Mouse (Mus musculus): Measurements from ENCODE around the gene Fam118b. TPM values are rescaled to one million over a fixed set of nuclear protein-coding genes. Genes with fewer than 3 reads are reported as not detected.

Fam118b gene
- polyA plus RNA-seq, 1 experiment from 2014 or later = 11.8 TPM

DNA sequence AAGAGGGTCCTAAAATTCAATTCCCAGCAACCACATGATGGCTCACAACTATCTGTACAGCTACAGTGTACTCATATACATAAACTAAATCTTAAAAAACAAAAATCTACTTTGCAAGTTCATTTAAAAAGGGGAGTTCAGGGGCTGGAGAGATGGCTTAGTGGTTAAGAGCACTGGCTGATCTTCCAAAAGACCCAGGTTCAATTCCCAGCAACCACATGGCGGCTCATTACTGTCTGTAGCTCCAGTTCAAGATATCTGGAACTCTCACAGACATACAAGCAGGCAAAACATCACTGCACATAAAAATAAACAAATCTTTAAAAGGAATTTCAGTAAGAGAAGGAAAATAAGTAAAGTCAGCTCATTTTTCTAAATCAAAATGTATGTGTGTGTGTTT, 29.2 kb downstream of the Fam118b start:
- 100% methylated on average over 1 of the region's 1 CpGs for WGBS (ENCODE audit: missing documents)
- Histone ChIP-seq H3K27ac (no peak overlapping the region), H3K79me2 (ENCODE audit: inconsistent target) (no peaks in the 10 kb centered on the region), H3K36me3 (ENCODE audit: inconsistent target) (no peaks in the 10 kb centered on the region; the same call in none of the 2 replicates), H3K4me3 (ENCODE audit: inconsistent target) (no peak overlapping the region)

GRCm38 (mm10) chr9:35235996-35236395, 31.6 kb downstream of the Fam118b start:
- WGBS (ENCODE audit: missing documents) = 94% methylated on average over 3 of the region's 3 CpGs

GRCm38 (mm10) chr9:35228671-35229070, 38.9 kb downstream of the Fam118b start:
- Histone ChIP-seq H3K36me3 (ENCODE audit: inconsistent target) (no peaks in the 10 kb centered on the region; the same call in none of the 2 replicates), H3K27ac (no peak overlapping the region), H3K79me2 (ENCODE audit: inconsistent target) (no peaks in the 10 kb centered on the region), H3K4me3 (ENCODE audit: inconsistent target) (no peak overlapping the region)
- 97% methylated on average over 3 of the region's 3 CpGs for WGBS (ENCODE audit: missing documents)

More at GRCm38 (mm10) chr9:35235996-35236395, 31.6 kb downstream of the Fam118b start:
- Histone ChIP-seq H3K79me2 (ENCODE audit: inconsistent target) (no peaks in the 10 kb centered on the region), H3K27ac (no peak overlapping the region), H3K4me3 (ENCODE audit: inconsistent target) (no peak overlapping the region), H3K36me3 (ENCODE audit: inconsistent target) (no peaks in the 10 kb centered on the region; the same call in none of the 2 replicates)

- Histone ChIP-seq H3K4me3 (ENCODE audit: inconsistent target) (no peak overlapping the region), H3K36me3 (ENCODE audit: inconsistent target) (peaks cover 20% of the 10 kb centered on the region), H3K79me2 (ENCODE audit: inconsistent target) (no peaks in the 10 kb centered on the region), H3K27ac (no peak overlapping the region)
- WGBS (ENCODE audit: missing documents) = 100% methylated on average over 3 of the region's 3 CpGs
These were observed 44.1 kb downstream of the Fam118b start for GRCm38 (mm10) chr9:35223466-35223865.

- Histone ChIP-seq H3K36me3 (ENCODE audit: inconsistent target) (peaks cover 64% of the 10 kb centered on the region), H3K27ac (no peak overlapping the region), H3K4me3 (ENCODE audit: inconsistent target) (no peak overlapping the region), H3K79me2 (ENCODE audit: inconsistent target) (peaks cover 4% of the 10 kb centered on the region; the same call in 1 of the 2 replicates)
- 100% methylated on average over 1 of the region's 1 CpGs for WGBS (ENCODE audit: missing documents)
These were observed 49.6 kb downstream of the Fam118b start for GRCm38 (mm10) chr9:35217963-35218362.

DNA sequence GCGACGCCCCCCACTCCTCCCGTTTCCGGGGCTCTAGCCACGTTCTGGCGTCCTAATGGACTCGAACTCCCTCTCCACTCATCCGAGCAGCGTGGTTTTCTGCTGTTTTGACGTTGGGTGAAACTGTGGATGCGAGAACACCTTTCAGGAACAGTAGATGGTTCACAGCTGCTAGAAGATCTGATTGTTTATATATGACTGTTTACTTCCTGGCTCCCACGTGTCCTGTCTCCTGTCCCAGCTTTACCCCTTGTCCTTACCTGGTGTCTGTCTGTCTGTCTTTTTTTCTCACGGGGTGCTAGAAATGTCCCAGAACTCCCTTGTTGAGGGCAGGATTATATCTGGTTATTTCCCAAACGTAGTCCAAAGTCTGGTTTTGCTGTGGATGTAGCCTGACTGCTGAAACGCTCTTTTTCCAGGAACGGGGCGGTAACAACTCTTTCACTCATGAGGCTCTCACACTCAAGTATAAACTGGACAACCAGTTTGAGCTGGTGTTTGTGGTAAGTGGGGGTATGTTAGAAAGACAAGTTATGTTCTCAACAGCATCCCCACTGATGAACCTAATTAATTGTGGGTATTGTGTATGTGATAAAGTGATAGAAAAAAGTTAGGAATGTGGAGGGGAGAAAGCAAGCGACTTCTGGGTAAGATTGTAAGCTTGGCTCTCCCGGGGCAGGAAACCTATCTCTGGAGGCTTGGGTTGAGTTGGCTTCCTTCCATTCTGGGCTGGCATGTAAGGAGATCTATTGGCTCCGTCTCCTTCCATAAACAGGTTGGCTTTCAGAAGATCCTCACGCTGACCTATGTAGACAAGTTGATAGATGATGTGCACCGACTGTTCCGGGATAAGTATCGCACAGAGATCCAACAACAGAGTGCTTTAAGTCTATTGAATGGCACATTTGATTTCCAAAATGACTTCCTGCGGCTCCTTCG, 55.8 kb downstream of the Fam118b start:
- Histone ChIP-seq H3K36me3 (ENCODE audit: inconsistent target) (peaks cover 65% of the 10 kb centered on the region), H3K27ac (peak overlapping the region; percentile 83), H3K79me2 (ENCODE audit: inconsistent target) (peaks cover 23% of the 10 kb centered on the region), H3K4me3 (ENCODE audit: inconsistent target) (peak overlapping the region; percentile 100)
- WGBS (ENCODE audit: missing documents) = 31% methylated on average over 26 of the region's 26 CpGs

- peak within 1 kb of the TSS; percentile 98 for H3K27ac ChIP-seq
- H3K79me2 ChIP-seq (ENCODE audit: inconsistent target) = peaks cover 23% of the 10 kb centered on the region
- H3K36me3 ChIP-seq (ENCODE audit: inconsistent target) = peaks cover 66% of the 10 kb centered on the region
- H3K4me3 ChIP-seq (ENCODE audit: inconsistent target) = peak within 1 kb of the TSS; percentile 100
- WGBS (ENCODE audit: missing documents) = under 1% methylated on average over 72 of the region's 72 CpGs
These were observed 56.8 kb downstream of the Fam118b start, which contains the start of gene Foxred1 for GRCm38 (mm10) chr9:35210542-35211474. Gene Foxred1, minus strand, starts transcription at chr9:35211055.

- Histone ChIP-seq H3K36me3 (ENCODE audit: inconsistent target) (peaks cover 53% of the 10 kb centered on the region), H3K4me3 (ENCODE audit: inconsistent target) (no peak overlapping the region), H3K27ac (no peak overlapping the region), H3K79me2 (ENCODE audit: inconsistent target) (peaks cover under 1% of the 10 kb centered on the region; the same call in 1 of the 2 replicates)
- WGBS (ENCODE audit: missing documents) = 97% methylated on average over 2 of the region's 2 CpGs
These were observed 63.2 kb downstream of the Fam118b start for GRCm38 (mm10) chr9:35204421-35204820.

DNA sequence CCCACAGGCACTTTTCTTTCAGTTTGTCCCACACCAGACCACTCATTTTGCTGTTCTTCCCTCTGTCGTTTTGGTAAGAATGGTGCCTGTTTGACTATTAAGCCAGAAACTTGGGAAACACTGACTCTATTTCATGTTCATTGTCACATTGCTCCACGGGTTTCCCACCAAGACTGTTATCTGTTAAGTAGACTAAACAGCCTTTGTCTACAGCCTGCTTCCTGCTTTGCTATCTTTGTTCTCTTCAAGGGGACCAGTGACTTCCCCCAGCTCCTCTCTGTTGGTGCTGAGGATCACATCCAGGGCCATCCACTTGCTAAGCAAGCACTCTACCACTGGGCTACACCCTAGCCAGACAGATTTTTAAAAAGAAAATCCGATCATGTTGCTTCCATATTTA, 64.1 kb downstream of the Fam118b start:
- no peak overlapping the region for H3K27ac ChIP-seq
- H3K4me3 ChIP-seq (ENCODE audit: inconsistent target) = no peak overlapping the region

GRCm38 (mm10) chr9:35200529-35201060, 67.0 kb downstream of the Fam118b start:
- Histone ChIP-seq H3K36me3 (ENCODE audit: inconsistent target) (peaks cover 16% of the 10 kb centered on the region), H3K79me2 (ENCODE audit: inconsistent target) (peaks cover 28% of the 10 kb centered on the region), H3K4me3 (ENCODE audit: inconsistent target) (no peak overlapping the region), H3K27ac (no peak overlapping the region)
- 72% methylated on average over 9 of the region's 9 CpGs for WGBS (ENCODE audit: missing documents)

More for the DNA sequence above, 64.1 kb downstream of the Fam118b start:
- peaks cover 10% of the 10 kb centered on the region for H3K79me2 ChIP-seq (ENCODE audit: inconsistent target)
- WGBS (ENCODE audit: missing documents) = 69% methylated on average over 3 of the region's 3 CpGs
- H3K36me3 ChIP-seq (ENCODE audit: inconsistent target) = peaks cover 46% of the 10 kb centered on the region

DNA sequence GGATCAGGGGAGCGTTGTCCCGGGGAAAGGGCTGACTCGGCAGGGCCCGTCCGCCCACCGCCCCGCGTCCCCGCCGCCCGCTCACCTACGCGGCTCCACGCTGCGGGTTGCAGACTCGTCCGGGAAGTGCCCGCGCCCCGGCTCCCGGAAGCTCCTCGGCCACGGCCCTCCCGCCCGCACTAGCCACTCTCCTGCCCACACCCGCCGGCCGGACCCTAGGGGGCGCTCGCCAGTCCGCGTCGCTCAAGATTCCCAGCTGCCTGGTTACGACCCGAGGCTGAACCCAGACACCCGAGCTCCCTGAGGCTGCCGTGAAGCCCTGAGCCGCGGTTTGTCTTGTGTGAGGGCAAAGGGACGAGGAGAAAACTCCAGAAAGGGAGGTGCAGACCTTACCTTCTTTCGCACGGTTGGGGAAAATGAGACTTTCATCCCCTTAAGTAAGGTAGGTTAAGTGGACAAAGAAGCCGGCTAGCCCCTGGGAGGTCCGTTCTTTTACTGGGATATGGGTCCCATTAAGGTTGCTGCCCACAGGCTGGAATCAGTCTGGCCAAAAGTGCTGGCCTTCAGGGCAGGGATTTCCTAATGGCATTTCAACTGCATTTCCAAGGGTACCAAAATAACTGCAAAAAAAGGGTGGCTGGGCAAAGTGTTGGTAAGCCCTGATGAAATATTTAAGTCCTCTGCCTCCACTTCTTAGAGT, 67.7 kb downstream of the Fam118b start, which contains the start of the genes Srpr and Tirap:
TSS of gene Srpr (plus strand) at position 404 of the 700 bp plus-strand sequence.
TSS of gene Tirap (minus strand) at position 520 of the 700 bp plus-strand sequence.
- H3K79me2 ChIP-seq (ENCODE audit: inconsistent target) = peaks cover 35% of the 10 kb centered on the region
- 1% methylated on average over 39 of the region's 44 CpGs for WGBS (ENCODE audit: missing documents)

GRCm38 (mm10) chr9:35198945-35199771, 68.4 kb downstream of the Fam118b start:
- peaks cover 38% of the 10 kb centered on the region for H3K79me2 ChIP-seq (ENCODE audit: inconsistent target)
- H3K27ac ChIP-seq = peak overlapping the region; percentile 66
- 21% methylated on average over 18 of the region's 18 CpGs for WGBS (ENCODE audit: missing documents)
- H3K36me3 ChIP-seq (ENCODE audit: inconsistent target) = peaks cover 2% of the 10 kb centered on the region
- peak overlapping the region; percentile 85 for H3K4me3 ChIP-seq (ENCODE audit: inconsistent target)

More for the DNA sequence above, 67.7 kb downstream of the Fam118b start, which contains the start of the genes Srpr and Tirap:
- Histone ChIP-seq H3K4me3 (ENCODE audit: inconsistent target) (peak within 1 kb of the TSS; percentile 85), H3K36me3 (ENCODE audit: inconsistent target) (peaks cover 9% of the 10 kb centered on the region), H3K27ac (peak within 1 kb of the TSS; percentile 66)

DNA sequence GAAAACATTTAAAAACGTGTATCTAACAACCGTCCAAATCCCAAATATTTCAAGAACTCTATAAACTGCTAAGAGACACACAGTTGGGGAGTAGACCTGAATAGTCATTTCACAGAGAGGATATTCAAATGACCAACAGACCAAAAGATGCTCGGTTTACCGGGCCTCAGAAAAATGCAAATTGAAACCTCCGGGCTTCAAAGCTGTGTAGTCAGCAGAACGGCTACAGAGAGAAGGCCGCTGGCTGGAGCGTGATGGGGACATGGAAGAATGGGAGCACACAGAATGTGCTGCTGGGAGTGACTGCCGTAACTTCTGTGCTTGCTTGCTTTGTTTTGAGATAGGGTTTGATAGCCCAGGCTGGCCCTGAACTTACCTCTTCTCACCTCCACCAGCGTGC, 69.3 kb downstream of the Fam118b start:
- H3K4me3 ChIP-seq (ENCODE audit: inconsistent target) = no peak overlapping the region

More for the DNA sequence above, 69.3 kb downstream of the Fam118b start:
- peaks cover 38% of the 10 kb centered on the region for H3K79me2 ChIP-seq (ENCODE audit: inconsistent target)
- H3K27ac ChIP-seq = no peak overlapping the region
- H3K36me3 ChIP-seq (ENCODE audit: inconsistent target) = no peaks in the 10 kb centered on the region
- WGBS (ENCODE audit: missing documents) = 95% methylated on average over 10 of the region's 10 CpGs
